ENCODE assay signal across 7 mouse cellular contexts in genomic region chr5:75153626-75153960, GRCm38 (mm10). TPM values are rescaled to one million over a fixed set of nuclear protein-coding genes. Genes with fewer than 3 reads are reported as not detected.
DNase-seq lines count a peak whose midpoint lies in the region; ATAC-seq and TF ChIP-seq lines count a peak whose summit lies in the region.

No protein-coding gene starts in this region.

- H3K36me3 ChIP-seq in lung, postnatal 0 days (ENCODE audit: insufficient read depth, low read length): no peaks in the 10 kb centered on the region
- H3K36me3 ChIP-seq in forebrain, embryonic 14.5 days (ENCODE audit: control insufficient read depth, insufficient read depth, low read length): no peaks in the 10 kb centered on the region
- peaks cover 11% of the 10 kb centered on the region for H3K36me3 ChIP-seq in limb, embryonic 13.5 days
- H3K36me3 ChIP-seq in stomach, embryonic 14.5 days (ENCODE audit: control insufficient read depth, insufficient read depth, low read length): no peaks in the 10 kb centered on the region

- peak overlapping the region; percentile 50; the same call in 1 of the 2 replicates for H3K9ac ChIP-seq in lung, postnatal 0 days (replicated peaks; ENCODE audit: low read depth)
- H3K9ac ChIP-seq in forebrain, embryonic 14.5 days (ENCODE audit: low read length): 0 out of 2 replicates have a peak overlapping the region, but pooled peaks have one; percentile 29
- peak overlapping the region; percentile 100 for H3K9ac ChIP-seq in limb, embryonic 13.5 days
- peak overlapping the region; percentile 86 for H3K9ac ChIP-seq in stomach, embryonic 14.5 days (replicated peaks; ENCODE audit: low read depth, low read length)

- WGBS in lung, postnatal 0 days: 0% methylated on average over 12 of the region's 13 CpGs
- WGBS in forebrain, embryonic 14.5 days: 1% methylated on average over 13 of the region's 13 CpGs
- WGBS in limb, embryonic 13.5 days: under 1% methylated on average over 13 of the region's 13 CpGs
- WGBS in stomach, embryonic 14.5 days: under 1% methylated on average over 13 of the region's 13 CpGs

- no peak for DNase-seq in lung, postnatal 0 days (ENCODE audit: low spot score)
- no peak for DNase-seq in lung, postnatal 4 days
- peak; percentile 23 for DNase-seq in forebrain, embryonic 14.5 days (ENCODE audit: low spot score)
- no peak for DNase-seq in T-cell, adult 2 months (ENCODE audit: low spot score)
- no peak for DNase-seq in gastrocnemius, postnatal 10 days

- peak overlapping the region; percentile 69 for H3K27ac ChIP-seq in lung, postnatal 0 days (ENCODE audit: low read length)
- H3K27ac ChIP-seq in forebrain, embryonic 14.5 days (ENCODE audit: low read depth, low read length): no peak overlapping the region
- peak overlapping the region; percentile 100 for H3K27ac ChIP-seq in limb, embryonic 13.5 days
- peak overlapping the region; percentile 97 for H3K27ac ChIP-seq in stomach, embryonic 14.5 days (ENCODE audit: low read length)

- no peak for TF ChIP-seq EP300 in lung, postnatal 0 days (IDR thresholded peaks at IDR 0.05)

- TF ChIP-seq CTCF in lung, postnatal 0 days (IDR thresholded peaks at IDR 0.05): no peak

- H3K9me3 ChIP-seq in lung, postnatal 0 days (ENCODE audit: low read length): no peaks in the 10 kb centered on the region
- no peaks in the 10 kb centered on the region for H3K9me3 ChIP-seq in forebrain, embryonic 14.5 days (replicated peaks; ENCODE audit: control insufficient read depth, low read length)
- no peaks in the 10 kb centered on the region for H3K9me3 ChIP-seq in limb, embryonic 13.5 days
- H3K9me3 ChIP-seq in stomach, embryonic 14.5 days (ENCODE audit: control insufficient read depth, low read depth, low read length): no peaks in the 10 kb centered on the region

- no peak for ATAC-seq in lung, postnatal 0 days
- no peak for ATAC-seq in forebrain, embryonic 14.5 days
- no peak for ATAC-seq in limb, embryonic 13.5 days (ENCODE audit: low FRiP score, low read depth)
- no peak for ATAC-seq in stomach, embryonic 14.5 days (ENCODE audit: insufficient number of reproducible peaks, insufficient read depth, low FRiP score, low read depth)

- H3K4me3 ChIP-seq in lung, postnatal 0 days (ENCODE audit: low read depth, low read length): peak overlapping the region; percentile 43
- H3K4me3 ChIP-seq in forebrain, embryonic 14.5 days (ENCODE audit: low read depth, low read length): peak overlapping the region; percentile 24
- H3K4me3 ChIP-seq in limb, embryonic 13.5 days: peak overlapping the region; percentile 86
- peak overlapping the region; percentile 63 for H3K4me3 ChIP-seq in stomach, embryonic 14.5 days (ENCODE audit: low read depth, low read length)

- H3K27me3 ChIP-seq in lung, postnatal 0 days (replicated peaks; ENCODE audit: insufficient read depth, low read length): peaks cover 43% of the 10 kb centered on the region
- H3K27me3 ChIP-seq in forebrain, embryonic 14.5 days (replicated peaks; ENCODE audit: control insufficient read depth, insufficient read depth, low read length): peaks cover 63% of the 10 kb centered on the region
- no peaks in the 10 kb centered on the region for H3K27me3 ChIP-seq in limb, embryonic 13.5 days
- H3K27me3 ChIP-seq in stomach, embryonic 14.5 days (ENCODE audit: control insufficient read depth, insufficient read depth, low read length): no peaks in the 10 kb centered on the region

- peaks cover under 1% of the 10 kb centered on the region; the same call in 1 of the 2 replicates for H3K4me1 ChIP-seq in lung, postnatal 0 days (ENCODE audit: insufficient read depth, low read depth, low read length)
- H3K4me1 ChIP-seq in forebrain, embryonic 14.5 days (ENCODE audit: control insufficient read depth, insufficient read depth, low read length): peaks cover 17% of the 10 kb centered on the region; the same call in 1 of the 2 replicates
- peaks cover 31% of the 10 kb centered on the region for H3K4me1 ChIP-seq in limb, embryonic 13.5 days
- peaks cover 23% of the 10 kb centered on the region for H3K4me1 ChIP-seq in stomach, embryonic 14.5 days (ENCODE audit: control insufficient read depth, insufficient read depth, low read length)

- peak overlapping the region; percentile 43 for H3K4me2 ChIP-seq in lung, postnatal 0 days (replicated peaks; ENCODE audit: low read depth, low read length)
- peak overlapping the region; percentile 41 for H3K4me2 ChIP-seq in forebrain, embryonic 14.5 days (ENCODE audit: low read length)
- H3K4me2 ChIP-seq in limb, embryonic 13.5 days (replicated peaks): peak overlapping the region; percentile 80
- peak overlapping the region; percentile 88 for H3K4me2 ChIP-seq in stomach, embryonic 14.5 days (replicated peaks; ENCODE audit: low read depth, low read length)

RNA-seq across cellular contexts. Expression of gene Pdgfra, which starts 1.5 kb away (rescaled TPM):
- polyA plus RNA-seq in lung, postnatal 0 days (2015; fragmentation: Nextera tagmentation; extraction: Ambion mirVana): 14.2 and 15.9 TPM in 2 replicates
- 7.0 and 10.9 TPM in 2 replicates for polyA plus RNA-seq in forebrain, embryonic 14.5 days (2014; fragmentation: Nextera tagmentation; extraction: Ambion mirVana)
- polyA plus RNA-seq in limb, embryonic 13.5 days (2015; fragmentation: Nextera tagmentation; extraction: Ambion mirVana): 120 and 137 TPM in 2 replicates
- 56.3 and 57.7 TPM in 2 replicates for polyA plus RNA-seq in stomach, embryonic 14.5 days (2014; fragmentation: Nextera tagmentation; extraction: Ambion mirVana)
- total RNA-seq in gastrocnemius, postnatal 10 days (2021): 10 to 100 TPM; 48.9 to 52.1 TPM

Comparison
In these comparisons a context has a peak if more than half of its experiments do, and no peak if none do; other contexts are left out.
1. H3K4me3 ChIP-seq: peak in every context shown above with its lines; median percentile 86 in limb, embryonic 13.5 days; 63 in stomach, embryonic 14.5 days; 43 in lung, postnatal 0 days; 24 in forebrain, embryonic 14.5 days.
2. H3K9ac ChIP-seq: peak in every context shown above with its lines; median percentile 100 in limb, embryonic 13.5 days; 86 in stomach, embryonic 14.5 days; 50 in lung, postnatal 0 days; 29 in forebrain, embryonic 14.5 days.